Mouse (Mus musculus): ENCODE data around the gene Pnpla2.

DNA sequence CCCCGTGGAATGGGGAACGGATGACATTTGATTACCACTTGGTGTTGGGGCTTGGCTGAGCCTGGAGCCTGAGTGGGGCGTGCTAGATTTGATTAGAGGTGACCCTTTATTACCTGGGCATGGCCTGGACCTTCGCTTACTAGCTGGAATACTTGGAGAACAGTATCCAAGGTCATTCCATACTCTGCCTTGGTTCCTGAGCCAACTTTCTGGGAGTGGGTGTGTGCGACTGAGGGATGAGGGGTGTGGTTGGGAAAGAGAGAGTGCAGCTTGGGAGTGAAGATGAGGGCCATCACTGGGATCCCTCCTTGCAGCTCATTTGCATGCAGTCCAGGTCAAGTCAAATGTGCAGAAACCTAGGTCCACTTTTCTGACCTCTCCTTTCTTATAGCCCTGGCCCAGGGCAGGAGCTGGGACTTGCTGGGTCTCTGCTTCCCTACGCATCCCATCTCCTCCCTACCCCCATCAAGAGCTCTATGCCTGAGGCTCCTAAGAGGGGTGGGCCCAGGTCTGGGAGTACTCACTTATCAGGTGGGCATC lies 28.2 kb downstream of the Pnpla2 start:
- TF ChIP-seq CTCF (IDR thresholded peaks at IDR 0.05; ENCODE audit: insufficient read depth, low read depth, low read length) (no peak), POLR2A (IDR thresholded peaks at IDR 0.05; ENCODE audit: insufficient read depth, low read depth, low read length) (no peak)
